In genomic region chr1:180166533-180166932, GRCm38 (mm10) we compare ENCODE assay signal across 26 mouse cellular contexts. TPM values are rescaled to one million over a fixed set of nuclear protein-coding genes. Genes with fewer than 3 reads are reported as not detected.
DNase-seq lines count a peak whose midpoint lies in the region; ATAC-seq and TF ChIP-seq lines count a peak whose summit lies in the region.
"Had no signal": no experiment of that assay in that cellular context is flagged by ENCODE, and none has a peak within 500 bp of the region (broad histone marks: within the 10 kb centered on the region; RNA-seq: fewer than 3 reads in every experiment).

No protein-coding gene starts in this region.

- DNase-seq in liver, embryonic 14.5 days (ENCODE audit: low read depth in 3 of 3, low spot score in 3 of 3), result no peak
- DNase-seq in liver, embryonic 11.5 days (ENCODE audit: low spot score), result no peak
- DNase-seq in NIH3T3 (ENCODE audit: low read depth), result peak; percentile 17
- no peak for DNase-seq in lung, adult 18-20 months
- no peak for DNase-seq in cerebellum, adult 9-10 months
- DNase-seq: B cell, adult 2 months; cerebellum, adult 2 months; cerebellum, postnatal 25 days; embryo, embryonic 11 days; heart, postnatal 14 days; kidney, adult 9 months; kidney, postnatal 14 days; right cerebral cortex, postnatal 4 days; thymus, postnatal 14 days had no signal

- no peak overlapping the region for H3K4me2 ChIP-seq in intestine, postnatal 0 days (replicated peaks; ENCODE audit: low read depth)
- H3K4me2 ChIP-seq in intestine, embryonic 15.5 days (replicated peaks), result no peak overlapping the region
- no peak overlapping the region for H3K4me2 ChIP-seq in liver, embryonic 14.5 days (ENCODE audit: low read depth)
- no peak overlapping the region for H3K4me2 ChIP-seq in liver, embryonic 11.5 days
- H3K4me2 ChIP-seq: embryonic facial prominence, embryonic 12.5 days; hindbrain, embryonic 15.5 days; limb, embryonic 13.5 days; neural tube, embryonic 13.5 days had no signal

- no peaks in the 10 kb centered on the region for H3K4me1 ChIP-seq in intestine, postnatal 0 days (replicated peaks; ENCODE audit: control insufficient read depth, insufficient read depth, low read length)
- H3K4me1 ChIP-seq in intestine, embryonic 15.5 days (replicated peaks), result no peaks in the 10 kb centered on the region
- H3K4me1 ChIP-seq in liver, embryonic 14.5 days (replicated peaks; ENCODE audit: control insufficient read depth in 2 of 2, insufficient read depth in 2 of 2, low read length in 1 of 2), result no peaks in the 10 kb centered on the region
- no peaks in the 10 kb centered on the region for H3K4me1 ChIP-seq in liver, embryonic 11.5 days (replicated peaks; ENCODE audit: control insufficient read depth, insufficient read depth, low read length)
- H3K4me1 ChIP-seq: embryonic facial prominence, embryonic 12.5 days; hindbrain, embryonic 15.5 days; limb, embryonic 13.5 days; neural tube, embryonic 13.5 days had no signal

- H3K27ac ChIP-seq in intestine, postnatal 0 days (ENCODE audit: low read depth, low read length), result no peak overlapping the region
- no peak overlapping the region for H3K27ac ChIP-seq in intestine, embryonic 15.5 days
- no peak overlapping the region for H3K27ac ChIP-seq in liver, embryonic 14.5 days
- H3K27ac ChIP-seq in liver, embryonic 11.5 days (ENCODE audit: low read depth, low read length), result no peak overlapping the region
- H3K27ac ChIP-seq: embryonic facial prominence, embryonic 12.5 days; hindbrain, embryonic 15.5 days; limb, embryonic 13.5 days; macrophage; neural tube, embryonic 13.5 days had no signal

- no peak overlapping the region for H3K4me3 ChIP-seq in intestine, postnatal 0 days (ENCODE audit: low read depth, low read length)
- no peak overlapping the region for H3K4me3 ChIP-seq in intestine, embryonic 15.5 days (replicated peaks)
- H3K4me3 ChIP-seq in liver, embryonic 14.5 days (ENCODE audit: insufficient read depth in 1 of 2, low read depth in 2 of 2, low read length in 2 of 2), result no peak overlapping the region
- no peak overlapping the region for H3K4me3 ChIP-seq in liver, embryonic 11.5 days (ENCODE audit: low read depth, low read length)
- H3K4me3 ChIP-seq: embryonic facial prominence, embryonic 12.5 days; hindbrain, embryonic 15.5 days; limb, embryonic 13.5 days; neural tube, embryonic 13.5 days had no signal

- peaks cover 56% of the 10 kb centered on the region for H3K36me3 ChIP-seq in intestine, postnatal 0 days (ENCODE audit: control insufficient read depth, insufficient read depth)
- H3K36me3 ChIP-seq in intestine, embryonic 15.5 days, result 0 out of 2 replicates have a peak, but pooled peaks cover 2% of the 10 kb centered on the region
- H3K36me3 ChIP-seq in liver, embryonic 14.5 days (replicated peaks; ENCODE audit: control insufficient read depth, insufficient read depth, low read depth), result no peaks in the 10 kb centered on the region; the same call in 1 of the 2 replicates
- H3K36me3 ChIP-seq in liver, embryonic 11.5 days (ENCODE audit: control insufficient read depth, insufficient read depth, low read length), result no peaks in the 10 kb centered on the region; the same call in 1 of the 2 replicates

- no peak for TF ChIP-seq EP300 in liver, embryonic 14.5 days (IDR thresholded peaks at IDR 0.05; ENCODE audit: low read depth)

- no peak for ATAC-seq in intestine, postnatal 0 days
- ATAC-seq in intestine, embryonic 15.5 days, result no peak
- no peak for ATAC-seq in liver, embryonic 14.5 days (ENCODE audit: insufficient read depth)
- ATAC-seq in liver, embryonic 11.5 days (replicated peaks; ENCODE audit: low FRiP score), result no peak
- ATAC-seq in common myeloid progenitor, adult 5-6 weeks (replicated peaks; ENCODE audit: low read depth, poor library complexity, severe bottlenecking), result peak; percentile 59; the same call in 1 of the 2 replicates
- ATAC-seq: activated CD4-positive, CD25-positive, alpha-beta regulatory T cell, adult 4 months; forebrain, embryonic 14.5 days; inflammation-experienced regulatory T-cells, adult 6 months; lung, postnatal 0 days had no signal

- TF ChIP-seq CTCF in intestine, postnatal 0 days (IDR thresholded peaks at IDR 0.05; ENCODE audit: low read depth), result peak; percentile 42
- peak; percentile 54 for TF ChIP-seq CTCF in liver, embryonic 14.5 days (IDR thresholded peaks at IDR 0.05; ENCODE audit: low read depth)

- 85% methylated on average over 5 of the region's 5 CpGs for WGBS in intestine, postnatal 0 days
- WGBS in intestine, embryonic 15.5 days, result 84% methylated on average over 5 of the region's 5 CpGs
- 89% methylated on average over 5 of the region's 5 CpGs for WGBS in liver, embryonic 14.5 days (ENCODE audit: insufficient replicate concordance)
- 93% methylated on average over 5 of the region's 5 CpGs for WGBS in liver, embryonic 11.5 days

- H3K9ac ChIP-seq in intestine, postnatal 0 days (ENCODE audit: low read depth, low read length), result no peak overlapping the region
- H3K9ac ChIP-seq in intestine, embryonic 15.5 days, result no peak overlapping the region
- no peak overlapping the region for H3K9ac ChIP-seq in liver, embryonic 14.5 days (replicated peaks)
- H3K9ac ChIP-seq in liver, embryonic 11.5 days (ENCODE audit: low read depth, low read length), result no peak overlapping the region
- H3K9ac ChIP-seq: embryonic facial prominence, embryonic 12.5 days; hindbrain, embryonic 15.5 days; limb, embryonic 13.5 days; neural tube, embryonic 13.5 days had no signal

- H3K27me3 ChIP-seq in intestine, postnatal 0 days (replicated peaks; ENCODE audit: control insufficient read depth, insufficient read depth, low read length), result no peaks in the 10 kb centered on the region
- H3K27me3 ChIP-seq in intestine, embryonic 15.5 days (replicated peaks), result no peaks in the 10 kb centered on the region
- no peaks in the 10 kb centered on the region for H3K27me3 ChIP-seq in liver, embryonic 14.5 days (ENCODE audit: control insufficient read depth, insufficient read depth, low read length)
- H3K27me3 ChIP-seq in liver, embryonic 11.5 days (replicated peaks; ENCODE audit: control insufficient read depth, insufficient read depth, low read length), result no peaks in the 10 kb centered on the region
- H3K27me3 ChIP-seq: embryonic facial prominence, embryonic 12.5 days; hindbrain, embryonic 15.5 days; limb, embryonic 13.5 days; neural tube, embryonic 13.5 days had no signal

- H3K9me3 ChIP-seq in intestine, postnatal 0 days (ENCODE audit: control insufficient read depth), result no peaks in the 10 kb centered on the region
- no peaks in the 10 kb centered on the region for H3K9me3 ChIP-seq in intestine, embryonic 15.5 days
- no peaks in the 10 kb centered on the region for H3K9me3 ChIP-seq in liver, embryonic 14.5 days (ENCODE audit: control insufficient read depth, low read length)
- no peaks in the 10 kb centered on the region for H3K9me3 ChIP-seq in liver, embryonic 11.5 days (ENCODE audit: control insufficient read depth, low read length)
- H3K9me3 ChIP-seq: embryonic facial prominence, embryonic 12.5 days; hindbrain, embryonic 15.5 days; limb, embryonic 13.5 days; neural tube, embryonic 13.5 days had no signal

RNA-seq across cellular contexts. Expression of gene Coq8a, which starts 32.9 kb away (rescaled TPM):
- polyA plus RNA-seq in intestine, postnatal 0 days (2015; fragmentation: Nextera tagmentation; extraction: Ambion mirVana), result 28.6 and 29.7 TPM in 2 replicates
- 20.4 and 22.1 TPM in 2 replicates for polyA plus RNA-seq in intestine, embryonic 15.5 days (2015; fragmentation: Nextera tagmentation; extraction: Ambion mirVana)
- 3.8 and 4.1 TPM in 2 replicates for polyA plus RNA-seq in liver, embryonic 14.5 days (2012; rRNA removed)
- 14.3 and 16.2 TPM in 2 replicates for polyA plus RNA-seq in liver, embryonic 14.5 days (2014; fragmentation: Nextera tagmentation; extraction: Ambion mirVana)
- polyA plus RNA-seq in liver, embryonic 11.5 days (2014; fragmentation: Nextera tagmentation; extraction: Ambion mirVana), result 6.7 and 9.3 TPM in 2 replicates
- total RNA-seq in common myeloid progenitor, adult 5-6 weeks (2017), result 20.9 and 31.6 TPM in 2 replicates
